Mouse (Mus musculus) MN1 (cell line): ENCODE data around the gene Krt42.
"Not testable (repeated sequence)": the region's sequence is repeated elsewhere in the genome, so short reads cannot be mapped to it uniquely, and the experiment has no call there.

Experiments
- DNase-seq: peaks from one replicate; pipeline ENCODE4 v3.0.0-alpha.2; 2016; ENCODE audit warnings: low spot score

Krt42 gene

DNA sequence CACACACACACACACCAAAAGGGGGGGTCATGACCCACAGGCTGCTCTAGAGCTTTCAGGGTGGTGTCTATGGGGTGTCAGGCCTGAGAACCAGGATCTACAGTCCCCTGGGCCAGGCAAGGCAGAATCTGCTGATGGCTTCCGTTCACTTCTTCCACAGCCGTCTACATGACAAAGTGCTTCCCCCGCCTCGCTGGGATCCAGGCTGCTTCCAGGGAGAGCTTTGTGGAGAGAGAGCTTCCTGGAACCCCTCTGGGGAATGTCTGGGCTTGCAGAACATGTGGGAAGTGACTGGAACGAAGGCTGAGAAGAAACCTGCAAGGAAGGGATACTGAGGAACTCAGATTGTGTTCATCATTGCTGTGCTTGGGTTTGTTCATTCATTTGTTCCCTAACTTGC lies 9.1 kb upstream of the Krt42 start:
- DNase-seq = no peak

DNA sequence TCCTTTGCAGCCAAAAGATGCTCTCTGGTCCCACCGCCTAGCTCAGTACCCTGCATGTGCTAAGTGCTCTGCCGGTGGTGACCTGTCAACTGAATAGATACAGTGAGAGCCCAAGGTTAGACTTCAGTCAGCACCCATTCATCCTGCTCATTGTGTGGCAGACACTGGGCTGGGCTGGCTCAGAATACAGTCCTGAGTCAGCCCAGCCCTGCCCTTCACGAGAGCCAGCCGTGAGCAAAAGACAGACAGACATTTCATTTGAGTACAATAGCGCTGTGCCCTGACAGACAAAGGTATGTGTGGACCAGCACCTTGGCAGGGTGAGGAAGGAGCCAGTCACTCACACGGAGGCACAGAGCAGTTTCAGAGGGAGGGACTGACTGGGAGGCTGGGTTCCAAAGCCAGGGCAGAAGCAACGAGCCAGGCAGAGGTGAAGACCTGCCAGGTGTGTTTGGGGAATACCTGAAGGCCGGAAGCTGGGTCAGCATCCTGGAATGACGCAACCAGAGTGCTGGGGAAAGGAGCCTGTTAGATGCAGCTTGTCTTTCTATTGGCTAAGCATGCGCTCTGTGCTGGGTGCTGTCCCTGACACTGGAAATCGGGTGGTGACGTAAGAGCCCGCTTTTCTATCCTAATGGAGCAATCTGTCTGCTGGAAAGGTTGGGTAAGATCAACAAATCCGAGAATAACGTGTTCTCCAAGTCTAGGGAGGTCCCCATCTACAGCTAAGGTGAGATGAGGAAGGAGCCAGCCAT lies 8.2 kb upstream of the Krt42 start:
- DNase-seq = no peak

GRCm38 (mm10) chr11:100275466-100275865 lies 5.8 kb upstream of the Krt42 start:
- DNase-seq = no peak

- DNase-seq = no peak
Measured at GRCm38 (mm10) chr11:100274719-100275118, 5.0 kb upstream of the Krt42 start.

- DNase-seq = no peak
Measured at GRCm38 (mm10) chr11:100271878-100272277, 2.2 kb upstream of the Krt42 start.

DNA sequence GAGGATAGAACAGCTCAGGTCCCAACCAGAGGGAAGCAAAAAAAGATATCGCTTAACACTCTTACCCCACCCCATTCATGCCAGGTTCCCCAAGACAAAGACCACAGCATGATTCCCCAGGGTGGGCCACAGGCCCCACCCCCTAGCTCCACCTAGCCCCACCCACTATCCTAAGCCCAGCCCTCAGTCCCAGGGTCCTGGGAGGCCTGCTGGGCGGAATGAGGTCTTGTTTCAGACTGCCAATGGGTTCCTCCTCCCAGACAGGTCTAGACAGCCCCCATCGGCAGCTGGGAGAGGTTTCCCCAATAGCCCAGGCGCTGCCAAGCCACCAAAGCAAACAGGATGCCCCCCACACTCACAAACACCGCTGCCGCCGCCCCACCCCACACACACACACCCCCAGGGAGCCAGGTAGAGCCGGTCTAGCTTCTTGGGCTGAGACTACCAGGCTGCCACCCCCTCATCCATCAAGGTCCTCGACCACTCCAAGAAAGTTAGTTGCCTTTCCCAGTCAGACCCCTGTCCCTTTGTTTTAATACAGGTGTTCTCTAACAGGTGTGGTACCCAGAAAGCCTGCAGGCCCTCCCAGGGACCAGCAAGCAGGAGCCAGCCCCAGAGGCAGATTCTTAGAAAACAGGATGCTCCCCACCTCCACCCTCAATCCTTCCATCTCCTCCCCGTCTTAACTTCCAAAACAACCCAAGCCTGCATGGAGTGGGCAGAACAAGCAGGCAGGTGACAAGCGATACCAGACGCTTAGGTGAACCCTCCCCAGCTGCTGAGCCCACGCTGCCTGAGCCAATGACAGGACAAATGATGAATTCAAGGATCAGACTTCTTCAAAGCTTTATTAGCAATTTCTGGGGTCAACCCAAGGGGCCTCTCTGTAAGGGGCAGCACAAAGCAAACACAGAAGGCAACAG lies 7.4 kb downstream of the Krt42 start:
- DNase-seq = no peak

GRCm38 (mm10) chr11:100261235-100261605 lies 8.5 kb downstream of the Krt42 start:
- no peak for DNase-seq

DNA sequence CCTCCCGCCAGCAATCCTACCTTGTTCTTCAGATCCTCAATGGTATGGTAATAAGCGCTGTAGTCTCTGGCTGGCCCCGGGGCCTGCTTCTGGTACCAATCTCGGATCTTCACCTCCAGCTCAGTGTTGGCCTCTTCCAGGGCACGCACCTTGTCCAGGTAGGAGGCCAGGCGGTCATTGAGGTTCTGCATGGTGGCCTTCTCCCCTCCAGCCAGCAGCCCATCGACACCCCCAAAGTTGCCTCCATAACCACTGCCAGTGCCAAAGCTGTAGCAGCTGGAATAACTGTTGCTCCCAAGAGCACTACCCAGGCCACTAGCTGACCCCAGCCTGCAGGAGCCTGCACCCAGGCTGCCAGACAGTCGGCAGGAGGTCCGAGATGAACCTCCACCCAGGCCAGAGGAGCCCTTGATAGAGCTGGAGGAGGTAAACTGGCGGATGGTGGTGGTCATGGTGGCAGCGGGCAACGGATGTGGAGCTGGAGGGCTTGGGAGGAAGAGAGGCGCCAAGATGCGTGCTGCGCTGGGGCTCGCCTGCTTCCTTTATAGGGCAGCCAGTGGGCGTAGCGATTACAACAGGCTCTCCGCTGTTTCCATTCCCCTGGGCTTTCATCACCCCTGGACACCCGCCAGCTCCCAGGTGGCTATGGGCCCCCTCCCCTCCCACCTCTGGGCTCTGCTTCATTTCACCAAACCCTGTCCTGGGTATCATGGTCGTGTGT lies 9.0 kb downstream of the Krt42 start, which contains the start of gene Krt17:
Gene Krt17 (minus strand): TSS at position 516 of the 721 bp plus-strand sequence.
- DNase-seq = no peak

GRCm38 (mm10) chr11:100259079-100259478 lies 10.6 kb downstream of the Krt42 start:
- no peak for DNase-seq

- no peak for DNase-seq
Measured at GRCm38 (mm10) chr11:100257967-100258366, 11.7 kb downstream of the Krt42 start.

DNA sequence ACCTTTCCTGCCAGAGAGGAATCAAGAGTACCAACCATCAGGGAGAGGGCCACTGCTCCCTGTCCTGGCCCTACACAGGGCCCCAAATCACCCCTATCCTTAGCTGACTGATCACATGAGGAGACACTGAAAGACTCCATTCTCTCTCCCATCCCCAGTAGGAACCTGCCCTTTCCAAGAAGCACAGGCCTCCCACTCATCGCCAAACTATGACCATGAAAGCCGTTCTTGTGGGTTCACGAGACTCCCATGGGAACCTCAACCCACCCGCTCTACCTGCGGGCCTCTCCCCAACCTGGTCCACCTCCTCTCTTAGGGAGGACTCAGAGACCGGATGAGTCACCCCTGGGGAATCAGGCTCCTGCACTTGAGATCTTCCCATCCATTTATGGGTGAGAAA lies 14.2 kb downstream of the Krt42 start:
- no peak for DNase-seq

- no peak for DNase-seq
Measured at GRCm38 (mm10) chr11:100254360-100255090, 15.1 kb downstream of the Krt42 start.

DNA sequence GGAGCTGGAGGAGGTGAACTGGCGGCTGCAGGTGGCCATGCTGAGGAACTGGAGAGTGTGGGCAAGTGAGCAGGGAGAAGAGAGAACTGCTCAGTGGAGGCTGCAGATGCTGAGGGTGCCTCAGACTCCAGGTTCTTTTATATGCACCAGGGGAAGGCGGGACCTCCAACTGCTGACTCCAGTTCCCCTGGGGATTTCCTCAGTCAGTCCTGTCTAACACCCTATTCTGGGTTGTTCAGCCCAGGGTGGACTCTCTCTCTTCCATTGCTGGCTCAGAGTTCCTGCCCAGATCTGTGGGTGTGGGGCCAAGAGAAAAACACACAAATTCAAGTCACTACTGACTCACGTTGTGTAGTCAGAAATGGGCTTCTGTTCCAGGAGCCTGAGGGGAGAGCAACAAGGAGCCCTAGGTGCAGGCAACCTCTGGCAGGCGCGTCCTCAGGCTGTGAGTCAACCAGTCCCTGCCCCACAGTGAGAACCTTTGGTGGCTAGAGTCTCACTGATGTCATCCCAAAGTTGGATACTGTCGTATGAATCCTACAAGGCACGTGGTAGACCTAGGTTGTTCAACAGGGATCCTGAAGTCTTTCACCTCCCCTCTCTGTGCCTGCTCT lies 20.7 kb downstream of the Krt42 start, which contains the start of gene Krt16:
Gene Krt16 (minus strand): TSS at position 51 of the 614 bp plus-strand sequence.
- no peak for DNase-seq

- DNase-seq = not testable (repeated sequence)
Measured at GRCm38 (mm10) chr11:100246471-100246870, 23.2 kb downstream of the Krt42 start.

DNA sequence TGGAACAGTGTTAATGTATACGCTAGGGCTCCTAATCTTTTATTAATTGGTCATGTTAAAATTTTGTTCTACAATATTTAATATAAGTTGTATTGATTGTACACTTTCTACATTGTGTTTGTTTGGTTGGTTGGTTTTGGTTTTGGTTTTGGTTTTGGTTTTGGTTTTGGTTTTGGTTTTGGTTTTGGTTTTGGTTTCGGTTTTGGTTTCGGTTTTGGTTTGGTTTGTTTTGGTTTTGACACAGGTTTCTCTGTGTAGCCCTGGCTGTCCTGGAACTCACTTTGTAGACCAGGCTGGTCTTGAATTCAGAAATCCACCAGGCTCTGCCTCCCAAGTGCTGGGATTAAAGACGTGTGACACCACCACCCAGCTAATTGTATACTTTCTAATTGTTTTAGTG lies 29.4 kb downstream of the Krt42 start:
- not testable (repeated sequence) for DNase-seq

- no peak for DNase-seq
Measured at GRCm38 (mm10) chr11:100221741-100222140, 47.9 kb downstream of the Krt42 start.

DNA sequence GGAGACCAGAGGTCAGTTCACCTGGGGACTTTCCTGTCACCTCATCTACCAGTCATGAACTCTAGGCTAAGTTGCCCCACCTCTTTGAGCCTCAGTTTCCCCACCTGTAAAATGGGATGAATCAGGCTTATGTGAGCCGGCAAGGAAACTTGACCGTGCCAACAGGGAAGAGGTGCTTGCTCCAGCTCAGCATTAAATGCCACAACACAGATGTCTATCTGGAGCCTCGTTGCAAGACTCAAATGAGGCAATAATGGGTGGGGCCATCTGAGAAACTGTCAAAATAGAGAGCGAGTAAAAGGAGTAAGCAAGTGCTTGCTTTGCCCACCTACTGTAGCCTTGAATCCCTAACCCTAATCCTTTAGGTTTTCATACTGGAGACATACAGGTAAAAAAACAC lies 50.4 kb downstream of the Krt42 start:
- no peak for DNase-seq
